Mouse (Mus musculus): ENCODE results near the gene Gm21732.
"Not testable (repeated sequence)": the region's sequence is repeated elsewhere in the genome, so short reads cannot be mapped to it uniquely, and the experiment has no call there.

The Gm21732 gene

GRCm38 (mm10) chrY:38575591-38575990 is at the start of gene Gm21732:
TSS of gene Gm21732 (minus strand) at chrY:38575691.
- not testable (repeated sequence) for DNase-seq (ENCODE audit: low spot score)
